Mouse (Mus musculus) left cerebral cortex, postnatal 14 days (tissue): ENCODE measurements around the gene Nus1. TPM values are rescaled to one million over a fixed set of nuclear protein-coding genes. Genes with fewer than 3 reads are reported as not detected.

Experiments
- DNase-seq, 2 experiments: peaks; one replicate each; pipeline ENCODE4 v3.0.0; 2021 to 2022; ENCODE audit warnings: low spot score in 2 of 2, mixed read lengths in 1 of 2
- intact Hi-C: fragments of 180-260 bp; cut with DNase I; formaldehyde crosslinking; loops from one replicate; pipeline ENCODE4 v1.15.1; 2025
- total RNA-seq, 2 experiments: library from RNA; stranded (reverse); gene quantifications; 2 replicates each; pipeline ENCODE4 v1.2.3; 2021

Nus1 gene
- total RNA-seq, 2 experiments from 2014 or later: 61.3 to 68.3 TPM

- intact Hi-C loops: no loop called here
- no peak for DNase-seq
Observed at GRCm38 (mm10) chr10:52405160-52405559, 12.2 kb upstream of the Nus1 start.

DNA sequence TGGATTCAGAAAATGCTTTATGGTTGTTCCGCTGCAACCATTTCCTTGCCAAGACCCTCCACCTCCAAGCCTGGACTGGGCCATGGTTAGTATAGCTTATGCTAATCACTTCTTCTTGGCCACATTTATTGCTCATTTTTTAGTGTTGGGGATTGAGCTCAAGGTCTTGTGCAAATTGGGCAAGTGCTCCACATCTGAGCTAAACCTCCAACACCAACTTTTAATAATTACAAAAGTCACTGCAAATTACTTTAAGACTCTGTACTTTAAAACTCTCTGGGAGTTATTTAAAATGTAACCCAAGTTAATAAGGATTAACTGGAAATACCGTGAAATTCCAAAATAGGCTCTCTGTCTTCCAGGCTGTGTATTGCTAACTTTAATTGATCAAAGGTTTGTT lies 9.8 kb upstream of the Nus1 start:
- no peak for DNase-seq
- intact Hi-C loops: no loop called here

- no peak for DNase-seq
- intact Hi-C loops: loop anchor here (5.0 to 10.0 kb wide), 2 partner anchors 277 to 930 kb away; partner anchors contain the start of gene Slc35f1
Observed at GRCm38 (mm10) chr10:52415020-52415419, 2.3 kb upstream of the Nus1 start.

- DNase-seq: no peak
- intact Hi-C loops: loop anchor here (5.0 to 10.0 kb wide), 2 partner anchors 276 to 928 kb away; partner anchors contain the start of gene Slc35f1
Observed at GRCm38 (mm10) chr10:52416458-52416857, 889 bp upstream of the Nus1 start.

- DNase-seq: no peak
- intact Hi-C loops: loop anchor here (5.0 to 10.0 kb wide), 2 partner anchors 274 to 927 kb away; partner anchors contain the start of gene Slc35f1
Observed at GRCm38 (mm10) chr10:52417998-52418860, 882 bp downstream of the Nus1 start.

DNA sequence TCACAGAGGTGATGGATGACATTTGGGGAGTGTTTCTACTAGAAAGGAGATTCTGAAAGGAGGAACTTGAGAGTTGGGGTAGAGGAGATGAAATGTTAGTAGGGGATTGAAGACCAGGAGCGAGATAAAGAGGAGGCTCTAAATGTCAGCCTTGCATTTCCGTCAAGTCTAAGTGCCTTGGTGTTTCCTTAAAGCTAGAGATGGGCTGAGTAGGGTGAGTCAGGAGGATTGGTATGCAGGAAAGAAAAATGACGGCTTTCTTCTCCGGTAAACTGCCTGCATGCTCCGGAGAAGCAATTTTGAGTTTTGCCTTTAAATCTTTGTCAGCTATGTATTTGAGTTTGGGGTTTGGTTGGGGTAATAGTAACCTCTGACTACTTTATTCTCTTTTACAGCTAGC lies 1.6 kb downstream of the Nus1 start:
- intact Hi-C loops: loop anchor here (5.0 to 10.0 kb wide), 2 partner anchors 273 to 926 kb away; partner anchors contain the start of gene Slc35f1
- no peak for DNase-seq

- DNase-seq: no peak
- intact Hi-C loops: loop anchor here (5.0 to 10.0 kb wide), 2 partner anchors 273 to 925 kb away; partner anchors contain the start of gene Slc35f1
Observed at GRCm38 (mm10) chr10:52419402-52419801, 2.1 kb downstream of the Nus1 start.

- no peak for DNase-seq
- intact Hi-C loops: loop anchor here (10.0 kb wide), 1 partner anchor 114 kb away; no protein-coding TSS in a partner anchor
Observed at GRCm38 (mm10) chr10:52420526-52420925, 3.2 kb downstream of the Nus1 start.

DNA sequence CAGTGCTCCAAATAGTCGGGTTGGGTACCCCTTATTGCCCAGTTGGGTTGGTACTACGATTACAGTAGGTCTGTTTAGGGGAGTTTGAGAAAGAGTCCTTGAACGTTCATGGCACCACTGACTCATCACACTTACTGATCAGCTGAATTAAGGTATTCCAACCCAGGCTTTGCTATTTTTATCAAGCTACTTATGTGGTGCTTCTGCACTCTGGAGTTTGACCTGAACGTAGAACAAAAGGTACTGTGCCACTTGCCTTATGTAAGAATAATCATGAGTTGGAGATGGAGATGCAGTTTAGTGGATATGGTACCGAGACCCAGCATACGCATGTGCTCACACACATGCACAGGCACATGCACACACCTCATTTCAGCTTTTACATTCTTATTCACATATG lies 4.4 kb downstream of the Nus1 start:
- intact Hi-C loops: loop anchor here (10.0 kb wide), 1 partner anchor 113 kb away; no protein-coding TSS in a partner anchor

DNA sequence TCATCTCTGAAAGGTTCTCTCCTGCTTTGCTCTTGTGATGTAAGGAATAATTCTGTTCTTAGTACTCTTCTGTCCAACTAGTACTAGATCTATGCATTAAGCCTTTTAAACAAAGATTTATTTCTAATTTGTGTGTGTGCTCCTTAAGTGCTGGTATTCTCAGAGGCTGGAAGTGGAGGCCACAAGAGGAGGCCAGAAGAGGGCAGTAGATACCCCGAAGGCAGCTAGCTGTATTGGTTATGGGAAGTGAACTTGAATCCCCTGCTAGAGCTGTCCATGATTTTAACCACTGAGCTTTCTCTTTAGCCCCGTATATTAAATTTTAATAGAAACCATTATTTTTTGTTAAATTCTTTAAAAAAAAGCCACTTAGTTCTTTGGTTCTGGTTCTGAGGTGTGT lies 5.8 kb downstream of the Nus1 start:
- intact Hi-C loops: loop anchor here (10.0 kb wide), 1 partner anchor 112 kb away; no protein-coding TSS in a partner anchor
- no peak for DNase-seq

More for the DNA sequence above, 4.4 kb downstream of the Nus1 start:
- DNase-seq: no peak

DNA sequence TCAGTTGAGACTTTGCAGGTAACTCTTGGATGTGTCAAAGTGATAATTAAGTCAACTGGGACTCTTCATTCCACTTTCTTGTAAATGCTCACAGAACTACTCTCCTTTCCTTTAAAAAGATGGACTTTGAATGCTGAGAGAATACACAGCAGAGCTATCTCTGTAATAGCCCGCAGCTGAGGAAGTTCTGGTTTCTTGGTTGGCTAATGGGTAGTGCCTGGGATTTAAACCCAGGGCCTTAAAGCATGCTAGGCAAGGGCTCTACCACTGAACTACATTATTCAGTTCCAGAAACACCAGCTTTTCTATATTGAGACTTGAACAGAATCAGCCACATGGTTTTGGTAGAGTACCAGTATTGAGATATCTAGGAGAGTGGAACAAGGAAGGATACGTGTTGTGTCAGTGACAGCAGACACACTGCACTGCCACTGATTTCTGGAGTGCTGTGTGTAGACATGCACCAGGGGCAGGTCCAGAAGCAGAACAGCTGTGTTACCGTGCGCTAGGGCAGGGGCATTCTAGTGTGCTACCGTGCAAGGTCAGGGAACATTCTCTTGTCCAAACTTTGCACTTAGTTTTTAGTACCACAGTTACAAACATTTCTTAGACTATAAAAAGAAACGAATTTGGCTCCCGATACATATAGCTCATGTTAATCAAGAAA lies 9.1 kb downstream of the Nus1 start:
- no peak for DNase-seq
- intact Hi-C loops: loop anchor here (10.0 kb wide), 1 partner anchor 108 kb away; no protein-coding TSS in a partner anchor

DNA sequence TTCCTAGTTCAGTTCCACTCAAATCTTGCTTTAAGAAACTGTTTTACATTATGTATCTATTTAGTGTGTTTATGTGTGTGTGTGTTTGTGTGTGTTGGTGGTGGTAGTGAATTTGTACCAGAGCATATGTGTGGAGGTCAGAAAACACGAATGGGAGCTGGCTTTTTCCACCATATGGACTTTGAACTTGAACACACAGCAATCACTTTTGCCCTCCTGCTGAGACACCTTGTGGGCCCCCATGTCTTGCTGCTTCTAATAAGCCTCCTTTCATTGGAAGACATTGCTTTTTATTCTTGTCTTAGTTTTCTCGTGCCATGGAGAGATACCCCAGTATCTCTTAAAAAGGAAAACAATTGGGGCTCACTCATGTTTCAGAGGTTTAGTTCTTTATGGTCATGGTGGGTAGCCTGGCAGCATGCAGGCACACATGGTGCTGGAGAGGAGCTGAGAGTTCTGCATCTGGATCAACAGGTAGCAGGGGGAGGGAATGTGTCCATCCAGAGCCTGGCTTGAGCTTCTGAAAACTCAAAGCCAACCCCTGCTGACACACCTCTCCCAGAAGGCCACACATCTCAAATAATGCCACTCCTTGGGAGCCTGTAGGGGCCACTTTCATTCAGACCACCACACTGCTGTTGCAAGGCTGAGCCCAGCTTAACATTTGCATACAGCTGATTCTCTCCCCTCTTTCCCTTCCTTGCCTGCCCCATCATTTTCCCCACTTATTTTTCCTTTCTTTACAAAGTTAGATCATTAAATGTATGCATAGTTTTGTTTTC lies 10.5 kb downstream of the Nus1 start:
- intact Hi-C loops: loop anchor here (10.0 kb wide), 1 partner anchor 107 kb away; no protein-coding TSS in a partner anchor
- no peak for DNase-seq

DNA sequence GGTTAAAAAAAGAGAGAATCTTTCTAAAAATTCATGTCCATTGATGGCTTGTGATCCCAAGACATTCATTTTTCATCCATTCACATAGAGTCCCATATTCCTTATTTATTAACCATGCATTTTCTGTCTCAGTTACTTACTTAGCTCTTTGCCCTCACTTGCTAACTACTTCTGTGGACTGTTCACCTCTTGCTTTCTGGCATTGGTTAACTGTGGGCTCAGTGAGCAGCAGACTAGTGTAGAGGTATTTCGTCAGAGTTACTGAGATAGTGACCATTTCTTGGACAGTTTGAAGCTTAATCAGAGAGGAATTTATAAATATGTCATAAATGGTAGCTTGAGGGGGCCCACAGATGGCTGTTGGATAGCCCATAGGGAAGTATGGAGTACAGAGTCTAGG lies 13.6 kb downstream of the Nus1 start:
- intact Hi-C loops: no loop called here

DNA sequence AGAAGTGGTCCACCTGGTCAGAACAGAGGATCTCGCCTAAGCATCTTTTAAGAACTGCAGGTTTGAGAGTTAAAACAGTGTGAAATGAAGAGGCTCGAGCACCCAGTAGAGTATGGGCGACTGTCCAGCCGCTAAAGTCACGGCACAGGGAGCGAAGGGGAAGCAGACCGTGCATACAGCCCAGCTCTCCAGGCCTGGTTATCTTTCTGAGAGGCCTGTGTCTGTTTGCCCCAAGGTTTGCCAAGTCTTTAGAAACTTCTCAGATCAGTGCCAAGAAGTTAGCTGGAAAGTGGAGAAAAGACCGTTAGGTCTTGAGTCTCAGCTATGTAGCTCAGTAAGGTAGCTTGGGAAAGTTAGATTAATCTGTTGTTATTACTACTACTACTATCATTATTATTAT lies 17.5 kb downstream of the Nus1 start:
- no peak for DNase-seq
- intact Hi-C loops: no loop called here

More for the DNA sequence above, 13.6 kb downstream of the Nus1 start:
- no peak for DNase-seq

- no peak for DNase-seq
- intact Hi-C loops: no loop called here
Observed at GRCm38 (mm10) chr10:52460614-52461013, 43.3 kb downstream of the Nus1 start.

DNA sequence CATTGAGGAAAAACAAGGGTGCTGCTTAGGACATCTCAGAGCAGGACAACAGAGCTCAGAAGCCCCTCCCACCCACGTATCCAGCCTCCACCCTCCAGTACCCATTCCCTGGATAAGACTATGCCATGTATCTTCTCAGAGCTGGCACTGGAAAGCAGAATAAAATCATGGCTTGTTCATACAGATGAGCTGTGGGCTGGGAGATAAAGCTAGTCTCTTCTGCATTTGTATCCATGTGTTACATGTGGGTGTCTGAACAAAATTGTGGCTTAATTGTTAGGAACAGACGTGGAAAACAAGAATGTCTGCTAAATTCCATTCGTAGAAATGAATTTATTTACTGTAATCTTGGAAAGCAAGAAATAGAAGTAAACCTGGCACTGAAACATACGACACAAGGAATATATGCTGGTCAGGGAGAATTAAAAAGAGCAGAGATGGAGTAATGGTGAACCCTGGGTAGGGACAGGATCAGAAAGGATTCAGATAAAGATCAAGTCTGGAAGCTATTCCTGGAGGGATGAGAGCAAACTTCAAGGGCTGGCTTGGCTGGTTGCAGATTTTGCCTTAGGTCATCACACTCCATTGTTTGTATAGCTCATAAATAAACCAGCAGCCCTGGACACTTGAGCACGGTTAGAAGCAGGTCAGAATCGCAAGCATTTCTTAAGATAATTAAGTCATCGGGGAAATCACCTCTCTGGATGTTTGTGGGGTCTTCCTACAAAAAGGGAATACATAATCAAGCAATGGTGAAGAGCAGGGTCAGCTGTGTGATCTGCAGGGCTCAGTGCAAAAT lies 46.8 kb downstream of the Nus1 start:
- peak in 1 of 2 experiments; percentile 39 for DNase-seq

DNA sequence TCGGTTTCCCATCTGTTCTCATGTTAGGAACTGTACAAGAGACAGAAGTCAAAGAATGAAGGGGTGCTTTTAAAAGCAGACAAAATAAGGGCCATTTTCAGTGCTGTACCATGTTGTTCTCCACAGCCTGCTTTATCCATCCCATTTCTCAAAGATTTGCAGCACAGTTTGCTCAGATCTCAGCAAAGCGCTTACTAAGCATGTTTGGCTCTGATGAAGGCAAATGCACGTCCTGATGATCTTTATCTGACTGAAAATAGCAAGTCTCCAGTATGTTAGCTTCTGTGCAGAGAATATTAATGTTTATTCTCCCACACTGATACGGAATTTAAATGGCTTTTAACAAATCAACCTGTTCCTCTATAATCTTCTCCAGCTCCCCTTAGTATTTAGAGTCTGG lies 54.2 kb downstream of the Nus1 start:
- intact Hi-C loops: no loop called here
- DNase-seq: no peak

More for the DNA sequence above, 46.8 kb downstream of the Nus1 start:
- intact Hi-C loops: no loop called here
